15 mouse cellular contexts compared by ENCODE assay signal in the genomic region with DNA sequence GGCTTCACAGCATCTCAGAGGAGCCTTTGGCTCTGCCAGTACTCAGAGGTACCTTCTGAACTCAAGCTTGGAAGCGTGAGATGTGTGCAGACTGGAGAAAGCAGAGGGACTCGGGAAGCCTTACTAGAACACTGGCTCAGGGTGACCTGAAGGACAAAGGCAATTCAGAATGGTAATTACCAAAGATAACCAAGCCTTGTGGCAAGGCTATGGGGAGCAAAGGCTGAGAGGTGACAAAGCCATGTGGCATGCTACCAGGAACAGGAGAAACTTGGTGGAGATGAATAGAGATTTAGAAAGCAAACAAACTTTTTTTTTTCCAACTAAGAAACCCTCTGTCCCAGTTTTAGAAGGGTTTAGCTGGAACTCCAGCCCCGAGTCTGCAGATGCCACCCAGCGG. TPM values are rescaled to one million over a fixed set of nuclear protein-coding genes. Genes with fewer than 3 reads are reported as not detected.
DNase-seq lines count a peak whose midpoint lies in the region; ATAC-seq and TF ChIP-seq lines count a peak whose summit lies in the region.
"Had no signal": no experiment of that assay in that cellular context is flagged by ENCODE, and none has a peak within 500 bp of the region (broad histone marks: within the 10 kb centered on the region; RNA-seq: fewer than 3 reads in every experiment).

No protein-coding gene starts in this region.

- H3K4me2 ChIP-seq in lung, embryonic 14.5 days, result no peak overlapping the region
- 0 out of 2 replicates have a peak overlapping the region, but pooled peaks have one; percentile 4 for H3K4me2 ChIP-seq in stomach, embryonic 15.5 days
- H3K4me2 ChIP-seq: heart, embryonic 13.5 days; limb, embryonic 12.5 days had no signal

- 0 out of 2 replicates have a peak, but pooled peaks cover 3% of the 10 kb centered on the region for H3K36me3 ChIP-seq in lung, embryonic 14.5 days (ENCODE audit: insufficient read depth)
- H3K36me3 ChIP-seq in limb, embryonic 10.5 days, result peaks cover 5% of the 10 kb centered on the region; the same call in 1 of the 2 replicates
- H3K36me3 ChIP-seq in stomach, embryonic 15.5 days, result no peaks in the 10 kb centered on the region
- H3K36me3 ChIP-seq: heart, embryonic 13.5 days; limb, embryonic 12.5 days had no signal

- H3K4me3 ChIP-seq in gastrocnemius, adult 2 months, result no peak overlapping the region
- H3K4me3 ChIP-seq in lung, embryonic 14.5 days (ENCODE audit: low read depth, low read length), result no peak overlapping the region
- no peak overlapping the region for H3K4me3 ChIP-seq in limb, embryonic 10.5 days
- H3K4me3 ChIP-seq in stomach, embryonic 15.5 days (replicated peaks), result no peak overlapping the region
- H3K4me3 ChIP-seq: heart, embryonic 13.5 days; limb, embryonic 12.5 days; megakaryocyte, embryonic 14.5 days had no signal

- no peaks in the 10 kb centered on the region for H3K9me3 ChIP-seq in lung, embryonic 14.5 days (ENCODE audit: low read depth, low read length)
- H3K9me3 ChIP-seq in limb, embryonic 10.5 days (replicated peaks), result no peaks in the 10 kb centered on the region
- H3K9me3 ChIP-seq in stomach, embryonic 15.5 days, result no peaks in the 10 kb centered on the region
- H3K9me3 ChIP-seq: heart, embryonic 13.5 days; limb, embryonic 12.5 days; megakaryocyte, embryonic 14.5 days had no signal

- intact Hi-C loops in gastrocnemius, adult 2 months (cut with DNase I), result loop anchor here (5.0 kb wide), 1 partner anchor 63 kb away; no protein-coding TSS in a partner anchor

- ATAC-seq in lung, embryonic 14.5 days (ENCODE audit: insufficient read depth), result no peak
- no peak for ATAC-seq in stomach, embryonic 15.5 days (ENCODE audit: insufficient read depth, low FRiP score, low read depth)
- ATAC-seq: CD4-positive, CD25-positive, alpha-beta regulatory T cell, adult 4 months; hindbrain, postnatal 0 days had no signal

- H3K9ac ChIP-seq in lung, embryonic 14.5 days, result no peak overlapping the region
- no peak overlapping the region for H3K9ac ChIP-seq in stomach, embryonic 15.5 days
- H3K9ac ChIP-seq: heart, embryonic 13.5 days; limb, embryonic 12.5 days had no signal

- H3K27ac ChIP-seq in gastrocnemius, adult 2 months, result peak overlapping the region; percentile 24
- peak overlapping the region; percentile 31; the same call in 1 of the 2 replicates for H3K27ac ChIP-seq in lung, embryonic 14.5 days (ENCODE audit: low read depth)
- H3K27ac ChIP-seq in limb, embryonic 10.5 days, result peak overlapping the region; percentile 86
- H3K27ac ChIP-seq in stomach, embryonic 15.5 days, result peak overlapping the region; percentile 63
- H3K27ac ChIP-seq: heart, embryonic 13.5 days; hindbrain, postnatal 0 days; kidney, postnatal 0 days had no signal

- DNase-seq in gastrocnemius, adult 2 months, result no peak
- no peak for DNase-seq in gastrocnemius, adult 8-10 months (ENCODE audit: low spot score in 2 of 2)
- DNase-seq in lung, embryonic 14.5 days, result no peak
- DNase-seq in lung, postnatal 10 days, result no peak
- DNase-seq in limb, embryonic 10.5 days (ENCODE audit: low spot score), result no peak
- DNase-seq in kidney, postnatal 36 days, result no peak
- DNase-seq: right cerebral cortex, postnatal 25 days; thymus, postnatal 4 days had no signal

- no peak for TF ChIP-seq CTCF in gastrocnemius, adult 2 months (IDR thresholded peaks at IDR 0.05)
- TF ChIP-seq CTCF in lung, embryonic 14.5 days (IDR thresholded peaks at IDR 0.05; ENCODE audit: low read depth), result no peak

- H3K27me3 ChIP-seq in lung, embryonic 14.5 days (ENCODE audit: insufficient read depth, low read length), result no peaks in the 10 kb centered on the region
- no peaks in the 10 kb centered on the region for H3K27me3 ChIP-seq in limb, embryonic 10.5 days (ENCODE audit: low read depth, poor library complexity, severe bottlenecking)
- no peaks in the 10 kb centered on the region for H3K27me3 ChIP-seq in stomach, embryonic 15.5 days (replicated peaks)
- H3K27me3 ChIP-seq: heart, embryonic 13.5 days; limb, embryonic 12.5 days; megakaryocyte, embryonic 14.5 days had no signal

- peaks cover 45% of the 10 kb centered on the region for H3K4me1 ChIP-seq in lung, embryonic 14.5 days (ENCODE audit: insufficient read depth)
- peaks cover 80% of the 10 kb centered on the region for H3K4me1 ChIP-seq in limb, embryonic 10.5 days
- peaks cover 56% of the 10 kb centered on the region for H3K4me1 ChIP-seq in stomach, embryonic 15.5 days

- 54% methylated on average over 4 of the region's 4 CpGs for WGBS in lung, embryonic 14.5 days
- WGBS in limb, embryonic 10.5 days, result 78% methylated on average over 4 of the region's 4 CpGs
- WGBS in stomach, embryonic 15.5 days, result 64% methylated on average over 4 of the region's 4 CpGs

RNA-seq across cellular contexts. Expression of gene St3gal4, which starts 8.5 kb away (rescaled TPM):
- total RNA-seq in gastrocnemius, adult 2 months (2021), result 1 to 10 TPM; 4.2 to 4.3 TPM
- total RNA-seq in gastrocnemius, adult 8-10 months (2022), result 1 to 10 TPM; 3.5 to 5.7 (median 4.4) TPM
- polyA plus RNA-seq in lung, embryonic 14.5 days (2014; fragmentation: Nextera tagmentation; extraction: Ambion mirVana), result 30.5 and 33.4 TPM in 2 replicates
- polyA plus RNA-seq in limb, embryonic 10.5 days (2016; fragmentation: Nextera tagmentation; extraction: Ambion mirVana), result 19.0 and 21.3 TPM in 2 replicates
- polyA plus RNA-seq in stomach, embryonic 15.5 days (2015; fragmentation: Nextera tagmentation; extraction: Ambion mirVana), result 45.7 and 59.4 TPM in 2 replicates

Comparison
In these comparisons a context has a peak if more than half of its experiments do, and no peak if none do; other contexts are left out.
1. H3K27ac ChIP-seq: peak in every context shown above with its lines; median percentile 86 in limb, embryonic 10.5 days; 63 in stomach, embryonic 15.5 days; 31 in lung, embryonic 14.5 days; 24 in gastrocnemius, adult 2 months.